Mouse (Mus musculus): Measurements from ENCODE around the gene Mad1l1.

Mad1l1 gene

GRCm38 (mm10) chr5:140324058-140324457 is 2.7 kb upstream of the Mad1l1 start:
- no peak for DNase-seq (ENCODE audit: low spot score)

- no peak for DNase-seq (ENCODE audit: low spot score)
Measured at GRCm38 (mm10) chr5:140321756-140322575, 614 bp upstream of the Mad1l1 start.

GRCm38 (mm10) chr5:140316716-140317115 is 4.6 kb downstream of the Mad1l1 start:
- DNase-seq (ENCODE audit: low spot score) = no peak

- no peak for DNase-seq (ENCODE audit: low spot score)
Measured at GRCm38 (mm10) chr5:140307602-140308001, 13.8 kb downstream of the Mad1l1 start.

- DNase-seq (ENCODE audit: low spot score) = no peak
Measured at GRCm38 (mm10) chr5:140306016-140306415, 15.3 kb downstream of the Mad1l1 start.

GRCm38 (mm10) chr5:140298291-140298690 is 23.1 kb downstream of the Mad1l1 start:
- DNase-seq (ENCODE audit: low spot score) = no peak

GRCm38 (mm10) chr5:140292152-140292551 is 29.2 kb downstream of the Mad1l1 start:
- DNase-seq (ENCODE audit: low spot score) = peak; percentile 80

GRCm38 (mm10) chr5:140289161-140289560 is 32.2 kb downstream of the Mad1l1 start:
- no peak for DNase-seq (ENCODE audit: low spot score)

GRCm38 (mm10) chr5:140288287-140288686 is 33.1 kb downstream of the Mad1l1 start:
- DNase-seq (ENCODE audit: low spot score) = no peak

- DNase-seq (ENCODE audit: low spot score) = no peak
Measured at GRCm38 (mm10) chr5:140284761-140285160, 36.6 kb downstream of the Mad1l1 start.

- no peak for DNase-seq (ENCODE audit: low spot score)
Measured at GRCm38 (mm10) chr5:140284011-140284410, 37.3 kb downstream of the Mad1l1 start.

- no peak for DNase-seq (ENCODE audit: low spot score)
Measured at GRCm38 (mm10) chr5:140282900-140283299, 38.5 kb downstream of the Mad1l1 start.

- DNase-seq (ENCODE audit: low spot score) = no peak
Measured at GRCm38 (mm10) chr5:140282376-140282775, 39.0 kb downstream of the Mad1l1 start.

GRCm38 (mm10) chr5:140280205-140280604 is 41.1 kb downstream of the Mad1l1 start:
- no peak for DNase-seq (ENCODE audit: low spot score)

GRCm38 (mm10) chr5:140276779-140277178 is 44.6 kb downstream of the Mad1l1 start:
- DNase-seq (ENCODE audit: low spot score) = no peak

GRCm38 (mm10) chr5:140270976-140271685 is 50.2 kb downstream of the Mad1l1 start:
- no peak for DNase-seq (ENCODE audit: low spot score)

- DNase-seq (ENCODE audit: low spot score) = no peak
Measured at GRCm38 (mm10) chr5:140268396-140268795, 53.0 kb downstream of the Mad1l1 start.

GRCm38 (mm10) chr5:140267061-140267460 is 54.3 kb downstream of the Mad1l1 start:
- no peak for DNase-seq (ENCODE audit: low spot score)

- DNase-seq (ENCODE audit: low spot score) = no peak
Measured at GRCm38 (mm10) chr5:140264825-140265575, 56.4 kb downstream of the Mad1l1 start.

GRCm38 (mm10) chr5:140263754-140264749 is 57.3 kb downstream of the Mad1l1 start:
- peak; percentile 64 for DNase-seq (ENCODE audit: low spot score)

- no peak for DNase-seq (ENCODE audit: low spot score)
Measured at GRCm38 (mm10) chr5:140262401-140262800, 59.0 kb downstream of the Mad1l1 start.

Measured in layer of hippocampus, adult 11-12 months (tissue).